Mouse (Mus musculus) liver, adult 2 months (tissue): ENCODE measurements around the gene 1700113H08Rik.

Experiments
- CTCF ChIP-seq: fragments of 200-500 bp; IDR thresholded peaks from 2 replicates; pipeline ENCODE4 v1.5.1; 2011; ENCODE audit warnings: low read depth, low read length, control low read depth
- POLR2A ChIP-seq: fragments of 200-500 bp; IDR thresholded peaks from 2 replicates; pipeline ENCODE4 v1.6.1; 2011; ENCODE audit warnings: low read length, control low read depth; ENCODE audit not compliant: insufficient read depth; ENCODE audit errors: extremely low read depth

DNA sequence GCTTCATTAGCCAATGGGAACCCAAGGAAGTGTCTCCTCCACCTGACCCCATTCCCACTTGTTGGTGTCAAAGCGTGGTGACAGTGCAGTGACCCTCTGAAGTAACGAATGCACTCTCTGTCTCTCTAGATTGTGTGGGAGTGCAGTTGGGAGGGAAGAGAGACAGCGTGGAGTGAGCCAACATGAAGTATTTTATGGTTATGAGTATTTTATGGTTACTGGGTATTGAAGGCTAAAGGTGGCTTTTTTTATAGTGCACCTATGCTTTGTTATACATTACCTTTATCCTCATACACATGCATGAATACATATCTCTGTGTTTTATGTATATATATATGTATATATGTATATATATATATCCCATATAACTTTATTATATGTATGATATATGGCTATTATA lies 8.7 kb upstream of the 1700113H08Rik start:
- TF ChIP-seq POLR2A (no peak), CTCF (no peak)
